Mouse (Mus musculus) CD8-positive naive resting alpha-beta T cell, adult 2 months (primary cell): Measurements from ENCODE around the gene Tnf.
A peak's percentile ranks its signal among the peaks of the same experiment; 100 is the strongest.
"Not testable (repeated sequence)": the region's sequence is repeated elsewhere in the genome, so short reads cannot be mapped to it uniquely, and the experiment has no call there.

Experiments used
- DNase-seq, 2 experiments: peaks; one replicate each; pipeline ENCODE4 v3.0.0; 2022; ENCODE audit warnings: low read depth in 2 of 2, low spot score in 2 of 2

Tnf gene

GRCm38 (mm10) chr17:35234903-35235302, 33.1 kb upstream of the Tnf start:
- no peak for DNase-seq

- DNase-seq: not testable (repeated sequence)
Measured at GRCm38 (mm10) chr17:35234090-35234489, 32.3 kb upstream of the Tnf start.

- DNase-seq: no peak
Measured at GRCm38 (mm10) chr17:35233114-35233980, 31.5 kb upstream of the Tnf start, which contains the start of gene Atp6v1g2. TSS of gene Atp6v1g2 (plus strand) at chr17:35233660.

- DNase-seq: peak in 1 of 2 experiments; percentile 50
Measured at GRCm38 (mm10) chr17:35232659-35233058, 30.9 kb upstream of the Tnf start.

GRCm38 (mm10) chr17:35232043-35232442, 30.2 kb upstream of the Tnf start:
- peak; percentile 82 to 88 for DNase-seq

- no peak for DNase-seq
Measured at GRCm38 (mm10) chr17:35231022-35231421, 29.2 kb upstream of the Tnf start.

GRCm38 (mm10) chr17:35226561-35227046, 24.8 kb upstream of the Tnf start:
- no peak for DNase-seq

- no peak for DNase-seq
Measured at GRCm38 (mm10) chr17:35225456-35225855, 23.6 kb upstream of the Tnf start.

GRCm38 (mm10) chr17:35224641-35225040, 22.8 kb upstream of the Tnf start:
- no peak for DNase-seq

GRCm38 (mm10) chr17:35222299-35222698, 20.5 kb upstream of the Tnf start:
- DNase-seq: no peak

- DNase-seq: no peak
Measured at GRCm38 (mm10) chr17:35220156-35220952, 18.5 kb upstream of the Tnf start, which contains the start of gene Gm16181. TSS of gene Gm16181 (plus strand) at chr17:35220834.

GRCm38 (mm10) chr17:35219601-35220041, 17.8 kb upstream of the Tnf start:
- DNase-seq: peak in 1 of 2 experiments; percentile 26

GRCm38 (mm10) chr17:35218516-35219193, 16.8 kb upstream of the Tnf start:
- DNase-seq: peak in 1 of 2 experiments; percentile 39

- no peak for DNase-seq
Measured at GRCm38 (mm10) chr17:35213071-35213470, 11.3 kb upstream of the Tnf start.

GRCm38 (mm10) chr17:35210593-35210992, 8.8 kb upstream of the Tnf start:
- no peak for DNase-seq

GRCm38 (mm10) chr17:35209785-35210535, 8.2 kb upstream of the Tnf start:
- DNase-seq: no peak

GRCm38 (mm10) chr17:35205380-35205769, 3.6 kb upstream of the Tnf start:
- DNase-seq: no peak

GRCm38 (mm10) chr17:35204494-35205379, 2.9 kb upstream of the Tnf start, which contains the start of gene Lta:
TSS of gene Lta (minus strand) at chr17:35205351.
- DNase-seq: peak; percentile 70 to 76

- no peak for DNase-seq
Measured at GRCm38 (mm10) chr17:35202442-35202841, 635 bp upstream of the Tnf start.
